Mouse (Mus musculus) gastrocnemius, adult 8-10 months (tissue): ENCODE measurements around the gene Msx2. TPM values are rescaled to one million over a fixed set of nuclear protein-coding genes. Genes with fewer than 3 reads are reported as not detected.

ENCODE experiments used
- DNase-seq, 2 experiments: peaks; one replicate each; pipeline ENCODE4 v3.0.0; 2022; ENCODE audit warnings: low spot score in 2 of 2
- total RNA-seq, 4 experiments: library from RNA; stranded (reverse); gene quantifications; 2 replicates each; pipeline ENCODE4 v1.2.4; 2022

Msx2 gene
- total RNA-seq: not detected

DNA sequence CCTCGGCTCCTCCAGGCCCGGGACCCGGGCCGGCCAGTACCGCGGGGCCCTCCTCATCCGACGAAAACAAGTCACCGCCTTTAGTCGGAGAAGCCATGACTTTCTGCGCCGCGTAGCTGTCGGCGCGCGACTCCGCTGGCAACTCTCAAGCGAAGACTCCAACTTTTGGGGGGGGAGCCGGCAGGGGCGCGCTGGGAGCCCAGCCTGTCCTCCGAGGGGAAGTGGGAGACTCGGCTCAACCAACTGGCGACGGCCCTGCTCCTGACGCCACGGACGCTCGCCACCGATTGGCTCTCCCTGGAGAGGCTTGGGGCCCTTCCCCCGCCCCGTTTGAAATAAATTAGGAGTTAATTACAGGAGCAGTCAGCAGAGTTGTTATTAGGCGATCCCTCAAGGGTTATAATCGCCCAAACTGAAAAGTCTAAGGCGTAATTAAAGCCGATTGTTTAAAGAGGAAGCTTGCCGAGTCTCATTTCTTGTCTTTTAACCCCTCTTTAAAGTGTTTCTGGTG is at the start of gene Msx2:
Gene Msx2 (minus strand): TSS at position 461 of the 511 bp plus-strand sequence.
- DNase-seq: no peak

GRCm38 (mm10) chr13:53521468-53521867 is 48.6 kb upstream of the Msx2 start:
- no peak for DNase-seq

GRCm38 (mm10) chr13:53520343-53520937 is 47.6 kb upstream of the Msx2 start:
- no peak for DNase-seq

GRCm38 (mm10) chr13:53519727-53520126 is 46.9 kb upstream of the Msx2 start:
- no peak for DNase-seq

GRCm38 (mm10) chr13:53518306-53518705 is 45.4 kb upstream of the Msx2 start:
- no peak for DNase-seq

DNA sequence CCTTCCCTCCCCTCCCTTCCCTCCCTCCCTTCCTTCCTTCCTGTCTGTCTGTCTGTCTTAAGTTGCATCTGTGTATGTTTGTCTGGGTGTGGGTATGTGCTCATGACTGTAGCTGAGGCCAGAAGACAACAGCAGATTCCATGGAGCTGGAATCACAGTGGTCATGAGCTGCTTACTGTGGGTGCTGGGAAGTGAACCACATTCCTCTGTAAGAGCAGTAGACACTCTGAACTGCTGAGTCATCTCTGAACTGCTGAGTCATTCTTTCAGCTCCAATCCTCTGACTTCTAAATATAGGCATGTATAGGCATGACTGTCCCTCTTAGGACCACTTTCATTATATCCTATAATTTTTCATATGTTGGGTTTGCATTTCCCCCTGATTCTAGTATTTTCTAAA is 41.7 kb upstream of the Msx2 start:
- no peak for DNase-seq

GRCm38 (mm10) chr13:53511366-53511765 is 38.5 kb upstream of the Msx2 start:
- no peak for DNase-seq

DNA sequence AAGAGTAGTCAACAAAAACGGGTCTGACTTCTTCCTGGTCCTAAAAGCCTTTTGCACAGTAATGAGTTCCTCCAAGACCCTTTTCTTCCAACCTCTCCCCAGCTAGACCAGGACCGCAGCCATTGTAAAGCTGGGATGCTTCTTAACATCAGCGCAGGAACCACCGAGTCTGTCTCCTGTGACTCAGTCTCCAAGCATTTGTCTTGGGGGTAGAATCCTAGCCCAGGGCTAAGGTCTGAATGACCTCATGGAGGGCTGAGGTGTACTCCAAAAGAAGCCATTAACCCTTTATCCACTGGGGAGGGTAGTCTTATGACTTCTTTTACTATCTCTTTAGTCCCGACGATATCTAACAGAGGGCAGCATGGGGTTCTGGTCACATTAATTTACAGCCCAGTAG is 29.5 kb upstream of the Msx2 start:
- no peak for DNase-seq

GRCm38 (mm10) chr13:53501561-53502253 is 28.8 kb upstream of the Msx2 start:
- no peak for DNase-seq

- no peak for DNase-seq
These were observed 28.2 kb upstream of the Msx2 start for GRCm38 (mm10) chr13:53501057-53501456.

- no peak for DNase-seq
These were observed 13.6 kb upstream of the Msx2 start for GRCm38 (mm10) chr13:53486512-53486911.

DNA sequence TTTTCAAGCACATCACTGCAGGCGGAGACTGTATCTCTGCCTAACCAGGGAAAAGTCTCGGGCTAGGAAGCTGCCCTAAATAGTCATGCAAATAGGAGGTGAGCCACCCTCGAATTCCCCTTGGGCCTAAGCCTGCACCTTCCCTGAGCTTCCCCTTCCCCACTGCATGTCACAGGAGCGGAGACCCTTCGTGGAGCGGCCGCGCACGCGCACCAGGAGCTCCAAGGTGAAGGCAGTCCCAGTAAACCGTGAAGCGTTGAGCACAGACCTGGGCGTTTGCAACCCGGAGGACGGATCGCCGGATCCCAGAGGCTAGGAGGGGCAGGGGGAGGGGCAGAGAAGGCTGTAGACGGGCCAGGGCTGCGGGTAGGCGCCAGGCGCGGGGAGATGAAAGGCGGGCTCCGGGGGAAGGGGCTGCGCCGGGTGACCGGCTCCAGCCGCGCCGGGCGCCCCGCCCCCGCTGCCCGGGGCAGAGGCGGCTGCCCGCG is 2.9 kb upstream of the Msx2 start:
- no peak for DNase-seq

DNA sequence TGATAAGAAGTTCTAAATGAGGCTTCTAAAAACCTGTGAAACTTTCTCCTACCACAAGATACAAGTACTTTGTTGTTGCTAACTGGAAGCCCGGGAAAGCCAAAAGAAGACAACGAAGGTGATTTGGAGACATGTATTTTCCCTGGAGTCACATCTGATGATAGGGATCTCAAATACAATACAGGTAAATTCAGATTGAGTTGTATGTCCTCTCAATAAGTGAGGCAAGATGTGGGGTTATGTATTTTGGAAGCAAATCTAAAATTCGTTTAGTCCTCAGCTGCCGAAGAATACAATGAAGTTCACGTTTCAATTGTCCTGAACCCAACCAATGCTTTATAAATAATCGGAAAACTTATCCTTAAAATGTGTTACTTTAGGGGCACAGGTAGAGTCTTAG is 1.6 kb upstream of the Msx2 start:
- no peak for DNase-seq

GRCm38 (mm10) chr13:53473991-53474390 is 1.1 kb upstream of the Msx2 start:
- no peak for DNase-seq

DNA sequence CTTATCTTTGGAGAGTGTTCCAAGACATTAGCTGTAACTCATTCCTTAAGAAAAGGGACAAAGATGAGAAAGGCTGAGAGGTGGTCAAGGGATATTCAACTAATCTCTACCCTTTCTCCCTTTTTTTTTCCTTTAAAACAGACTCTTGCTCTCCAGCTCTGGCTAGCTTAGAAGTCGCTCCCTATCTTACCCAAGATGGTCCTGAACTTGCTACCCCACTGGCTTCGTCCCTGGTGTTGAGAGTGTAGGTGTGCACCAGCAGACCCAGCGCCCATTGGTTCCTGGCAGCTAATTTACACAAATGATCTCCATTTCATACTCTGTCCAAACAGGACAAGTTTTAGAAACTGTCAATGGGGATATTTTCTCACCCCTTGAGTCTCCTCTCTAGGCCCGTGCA is 417 bp upstream of the Msx2 start:
- DNase-seq: no peak

DNA sequence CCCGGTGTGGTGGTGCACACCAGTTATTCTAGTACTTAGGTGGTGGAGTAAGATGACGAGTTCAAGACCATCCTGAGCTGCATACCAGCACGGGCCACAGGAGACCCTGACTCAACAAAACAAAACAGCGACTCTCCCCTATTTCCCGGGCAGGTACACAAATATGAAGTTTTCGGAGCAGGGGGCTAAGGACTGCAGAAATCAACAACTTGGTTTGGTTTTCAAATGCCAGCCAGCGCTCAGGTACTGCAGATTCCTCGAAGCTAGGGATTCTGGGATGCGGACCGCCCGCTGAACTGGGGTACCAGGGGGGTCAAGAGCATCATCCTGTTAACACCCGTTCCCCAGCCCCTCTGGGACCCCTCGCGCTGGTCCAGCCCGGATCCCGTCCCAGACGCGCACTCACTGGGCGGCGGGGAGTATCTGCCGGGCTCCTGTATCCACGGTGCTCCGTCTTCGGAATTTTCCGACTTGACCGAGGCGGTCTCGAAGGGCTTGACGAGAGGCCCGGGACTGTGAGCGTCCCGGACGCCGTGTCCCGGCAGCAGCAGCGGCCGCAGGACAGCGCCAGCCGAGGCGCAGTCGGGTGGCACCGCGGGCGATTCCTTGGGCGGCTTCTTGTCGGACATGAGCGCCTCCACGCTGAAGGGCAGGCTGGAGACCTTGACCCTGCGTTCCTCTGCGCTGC is 804 bp downstream of the Msx2 start:
- no peak for DNase-seq

DNA sequence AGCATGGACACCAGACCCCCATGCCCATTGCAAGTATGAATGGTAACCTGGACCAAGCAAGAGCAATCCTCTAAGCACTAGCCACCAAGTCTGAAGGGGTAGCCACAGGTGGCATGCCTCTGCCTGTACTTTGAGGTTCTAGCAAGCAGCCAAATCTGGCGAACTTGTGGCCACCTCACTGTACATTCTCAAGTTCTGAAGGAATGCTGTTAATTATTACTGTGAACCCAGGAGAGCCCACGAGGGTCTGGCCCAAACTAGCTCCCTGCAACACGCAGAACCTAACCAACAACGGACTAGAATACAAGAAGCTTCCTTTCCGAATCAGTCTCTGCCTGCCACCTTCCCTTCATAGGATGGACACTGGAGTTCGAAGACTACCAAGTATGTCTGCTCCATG is 1.5 kb downstream of the Msx2 start:
- no peak for DNase-seq

DNA sequence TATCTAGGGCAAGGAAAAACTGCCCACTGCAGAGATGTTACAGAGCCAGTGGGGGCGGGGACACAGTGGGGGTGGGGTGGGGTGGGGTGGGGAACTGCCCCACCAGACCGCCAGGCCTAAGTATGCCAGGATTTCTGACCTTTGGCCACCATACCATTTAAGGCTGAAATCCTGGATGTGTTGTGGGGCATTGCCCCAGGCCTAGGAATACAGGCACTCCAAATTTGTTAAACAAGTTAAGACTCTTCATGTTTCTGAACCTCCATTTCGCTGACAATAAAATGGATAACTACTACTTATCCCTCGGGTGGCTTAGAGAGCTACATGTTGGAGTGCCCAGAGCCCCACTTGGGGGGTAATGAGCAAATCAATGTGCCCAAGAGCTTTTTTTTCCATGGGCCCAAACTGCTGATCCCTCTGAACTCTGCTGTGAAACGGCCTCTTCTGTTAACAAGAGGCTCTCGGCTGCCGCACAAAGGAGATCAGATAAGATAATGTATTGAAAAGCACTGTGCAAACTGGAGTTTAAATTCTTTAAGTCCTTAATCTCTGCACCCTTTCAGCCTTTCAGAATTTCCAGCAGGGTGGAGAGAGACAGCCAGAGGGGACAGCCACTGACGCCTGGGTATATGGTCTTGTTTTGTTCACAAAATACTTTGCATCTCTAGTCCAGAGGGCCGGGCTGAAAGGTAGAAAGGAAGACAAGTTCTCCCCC is 2.3 kb downstream of the Msx2 start:
- DNase-seq: no peak

DNA sequence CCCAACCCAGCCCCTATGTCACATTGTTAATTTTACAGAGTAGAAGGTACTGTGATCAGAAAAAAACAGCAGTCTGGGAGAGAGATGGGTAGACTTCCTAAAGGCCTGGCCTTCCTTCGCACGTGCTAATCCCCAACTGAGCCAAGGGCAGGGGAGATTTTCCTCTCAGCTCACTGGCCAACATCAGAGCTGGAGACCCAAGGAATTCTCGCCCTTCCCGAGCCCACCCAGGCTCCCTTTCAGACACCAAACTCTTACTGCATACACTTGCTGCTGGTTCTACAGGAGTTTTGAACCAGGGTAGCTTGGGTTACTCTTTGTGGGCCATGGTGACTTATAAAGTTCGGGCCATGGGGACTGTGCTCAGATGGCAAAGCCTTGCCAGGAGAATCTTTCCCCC is 3.1 kb downstream of the Msx2 start:
- DNase-seq: no peak

- DNase-seq: no peak
These were observed 4.7 kb downstream of the Msx2 start for GRCm38 (mm10) chr13:53468171-53468570.

GRCm38 (mm10) chr13:53466189-53466866 is 6.5 kb downstream of the Msx2 start:
- DNase-seq: no peak
